ENCODE assay signal across 8 mouse cellular contexts in genomic region chr7:38182962-38183687, GRCm38 (mm10). TPM values are rescaled to one million over a fixed set of nuclear protein-coding genes. Genes with fewer than 3 reads are reported as not detected.
DNase-seq lines count a peak whose midpoint lies in the region; ATAC-seq lines count a peak whose summit lies in the region.

Gene 1600014C10Rik (plus strand): TSS chr7:38183217.

- peak within 1 kb of the TSS; percentile 97 for H3K27ac ChIP-seq in brown adipose tissue, adult 24 weeks (replicated peaks; ENCODE audit: low read depth, low read length)
- peak within 1 kb of the TSS; percentile 95 for H3K27ac ChIP-seq in hindbrain, embryonic 14.5 days
- H3K27ac ChIP-seq in limb, embryonic 10.5 days = peak within 1 kb of the TSS; percentile 89
- peak within 1 kb of the TSS; percentile 91 for H3K27ac ChIP-seq in midbrain, embryonic 14.5 days (replicated peaks; ENCODE audit: low read depth, low read length)

- H3K9ac ChIP-seq in hindbrain, embryonic 14.5 days = peak within 1 kb of the TSS; percentile 86
- peak within 1 kb of the TSS; percentile 82 for H3K9ac ChIP-seq in midbrain, embryonic 14.5 days (replicated peaks; ENCODE audit: low read length)

- DNase-seq in right cerebral cortex, postnatal 25 days = peak; percentile 15
- no peak for DNase-seq in right cerebral cortex, adult 18-20 months
- DNase-seq in gastrocnemius, adult 8-10 months (ENCODE audit: low spot score in 2 of 2) = no peak
- DNase-seq in hindbrain, embryonic 14.5 days (ENCODE audit: low spot score) = no peak
- no peak for DNase-seq in limb, embryonic 10.5 days (ENCODE audit: low spot score)
- DNase-seq in midbrain, embryonic 14.5 days = peak; percentile 27
- DNase-seq in cerebellum, adult 18-20 months = no peak

- H3K27me3 ChIP-seq in hindbrain, embryonic 14.5 days (ENCODE audit: control insufficient read depth, insufficient read depth, low read length) = no peaks in the 10 kb centered on the region
- H3K27me3 ChIP-seq in limb, embryonic 10.5 days (ENCODE audit: low read depth, poor library complexity, severe bottlenecking) = no peaks in the 10 kb centered on the region
- no peaks in the 10 kb centered on the region for H3K27me3 ChIP-seq in midbrain, embryonic 14.5 days (ENCODE audit: control insufficient read depth, insufficient read depth, low read length)

- peak; percentile 19; the same call in 1 of the 2 replicates for ATAC-seq in hindbrain, embryonic 14.5 days (ENCODE audit: low FRiP score)
- ATAC-seq in midbrain, embryonic 14.5 days (ENCODE audit: low FRiP score, low TSS enrichment) = peak; percentile 29

- no peaks in the 10 kb centered on the region for H3K36me3 ChIP-seq in hindbrain, embryonic 14.5 days (replicated peaks; ENCODE audit: control insufficient read depth, insufficient read depth)
- no peaks in the 10 kb centered on the region for H3K36me3 ChIP-seq in limb, embryonic 10.5 days
- no peaks in the 10 kb centered on the region for H3K36me3 ChIP-seq in midbrain, embryonic 14.5 days (ENCODE audit: control insufficient read depth, insufficient read depth, low read length)

- no peaks in the 10 kb centered on the region for H3K9me3 ChIP-seq in hindbrain, embryonic 14.5 days (ENCODE audit: control insufficient read depth, low read length)
- no peaks in the 10 kb centered on the region for H3K9me3 ChIP-seq in limb, embryonic 10.5 days (replicated peaks)
- no peaks in the 10 kb centered on the region for H3K9me3 ChIP-seq in midbrain, embryonic 14.5 days (ENCODE audit: control insufficient read depth, low read length)

- 3% methylated on average over 28 of the region's 28 CpGs for WGBS in hindbrain, embryonic 14.5 days
- WGBS in limb, embryonic 10.5 days = 3% methylated on average over 28 of the region's 28 CpGs
- 3% methylated on average over 28 of the region's 28 CpGs for WGBS in midbrain, embryonic 14.5 days

- H3K4me2 ChIP-seq in hindbrain, embryonic 14.5 days (replicated peaks) = peak within 1 kb of the TSS; percentile 98
- peak within 1 kb of the TSS; percentile 83 for H3K4me2 ChIP-seq in midbrain, embryonic 14.5 days (ENCODE audit: low read length)

- H3K4me1 ChIP-seq in brown adipose tissue, adult 24 weeks (ENCODE audit: control insufficient read depth, insufficient read depth, insufficient read length, low read length) = peaks cover 13% of the 10 kb centered on the region
- peaks cover 11% of the 10 kb centered on the region for H3K4me1 ChIP-seq in hindbrain, embryonic 14.5 days (replicated peaks; ENCODE audit: control insufficient read depth, insufficient read depth, low read length)
- peaks cover 17% of the 10 kb centered on the region for H3K4me1 ChIP-seq in limb, embryonic 10.5 days
- H3K4me1 ChIP-seq in midbrain, embryonic 14.5 days (ENCODE audit: control insufficient read depth, insufficient read depth, low read length) = peaks cover 15% of the 10 kb centered on the region; the same call in 1 of the 2 replicates

- H3K4me3 ChIP-seq in brown adipose tissue, adult 24 weeks (ENCODE audit: insufficient read depth, low read depth, low read length) = peak within 1 kb of the TSS; percentile 86
- peak within 1 kb of the TSS; percentile 64 for H3K4me3 ChIP-seq in hindbrain, embryonic 14.5 days (replicated peaks; ENCODE audit: low read length)
- peak within 1 kb of the TSS; percentile 71 for H3K4me3 ChIP-seq in limb, embryonic 10.5 days
- H3K4me3 ChIP-seq in midbrain, embryonic 14.5 days (replicated peaks; ENCODE audit: low read depth, low read length) = peak within 1 kb of the TSS; percentile 59

RNA-seq across cellular contexts. Expression of gene 1600014C10Rik, which starts in this region (rescaled TPM):
- polyA plus RNA-seq in brown adipose tissue, adult 24 weeks (2012; ENCODE audit: insufficient read depth, insufficient read length, missing spikeins) = 56.3 and 63.9 TPM in 2 replicates
- total RNA-seq in gastrocnemius, adult 8-10 months (2022) = 10 to 100 TPM; 25.9 to 32.4 (median 27.0) TPM
- polyA plus RNA-seq in hindbrain, embryonic 14.5 days (2014; fragmentation: Nextera tagmentation; extraction: Ambion mirVana) = 29.2 and 33.9 TPM in 2 replicates
- polyA plus RNA-seq in limb, embryonic 10.5 days (2016; fragmentation: Nextera tagmentation; extraction: Ambion mirVana) = 12.2 and 14.5 TPM in 2 replicates
- 24.9 and 31.2 TPM in 2 replicates for polyA plus RNA-seq in midbrain, embryonic 14.5 days (2014; fragmentation: Nextera tagmentation; extraction: Ambion mirVana)

Comparison
In these comparisons a context has a peak if more than half of its experiments do, and no peak if none do; other contexts are left out.
1. DNase-seq: peak in right cerebral cortex, postnatal 25 days (single experiment) and midbrain, embryonic 14.5 days (single experiment); none in right cerebral cortex, adult 18-20 months (single experiment), gastrocnemius, adult 8-10 months (0 of 2), hindbrain, embryonic 14.5 days (single experiment), limb, embryonic 10.5 days (single experiment) and cerebellum, adult 18-20 months (0 of 2).
2. Peak in every context shown above with its lines, with median percentiles within 50 percentile points of each other: H3K27ac ChIP-seq and H3K4me3 ChIP-seq.